Mouse (Mus musculus) neural tube, embryonic 11.5 days (tissue): ENCODE measurements around the gene Pdia4. TPM values are rescaled to one million over a fixed set of nuclear protein-coding genes. Genes with fewer than 3 reads are reported as not detected.

Experiments used
- microRNA counts: library from miRNA; unstranded; fragments of <30 nt; microRNA quantifications from one replicate; lab custom pipeline; 2015
- microRNA-seq: library from miRNA; unstranded; fragments of <30 nt; microRNA quantifications from one replicate; pipeline ENCODE4, GENCODE M21; 2016
- polyA plus RNA-seq: library from polyadenylated mRNA; unstranded; fragments of >200 nt; fragmentation: Nextera tagmentation; extraction: Ambion mirVana; gene quantifications from 2 replicates; pipeline ENCODE4 v1.2.1, GENCODE M21; 2014

The Pdia4 gene
- polyA plus RNA-seq, 1 experiment from 2014 or later, result 304 TPM

MicroRNA genes within 50 kb of the gene (microRNA counts, 519-probe panel; counts per million panel counts)
- microRNA mmu-miR-704 (lab: Ali Mortazavi, UCI), result 171 counts per million, percentile 57 among the panel's probes with 10 or more counts

Small RNA genes lying within 50 kb of the gene (microRNA-seq; reads per million reads assigned to microRNA genes)
- gene Mir704, result not detected

Other genes starting within 250 kb of the Pdia4 start
- gene Ezh2, start 218.1 kb downstream of the Pdia4 start, polyA plus RNA-seq, result 155 and 168 TPM in 2 replicates
- 5.9 and 6.9 TPM in 2 replicates for gene Zfp786, start 17.4 kb upstream of the Pdia4 start, polyA plus RNA-seq
- gene Zfp398, start 22.2 kb upstream of the Pdia4 start, polyA plus RNA-seq, result 9.9 TPM in 2 replicates
- 15.5 and 15.6 TPM in 2 replicates for gene Zfp282, start 63.8 kb upstream of the Pdia4 start, polyA plus RNA-seq
- 14.2 and 15.4 TPM in 2 replicates for gene Zfp212, start 107.0 kb upstream of the Pdia4 start, polyA plus RNA-seq
- gene Zfp956, start 140.0 kb upstream of the Pdia4 start, polyA plus RNA-seq, result 7.7 and 9.1 TPM in 2 replicates
- gene Zfp777, start 235.5 kb upstream of the Pdia4 start, polyA plus RNA-seq, result 8.6 and 10.6 TPM in 2 replicates